Mouse (Mus musculus): ENCODE data around the gene Jchain. TPM values are rescaled to one million over a fixed set of nuclear protein-coding genes. Genes with fewer than 3 reads are reported as not detected.
A peak's percentile ranks its signal among the peaks of the same experiment; 100 is the strongest.

The Jchain gene
- total and polyA plus RNA-seq, 3 experiments: 336 to 1,319 (median 477) TPM

DNA sequence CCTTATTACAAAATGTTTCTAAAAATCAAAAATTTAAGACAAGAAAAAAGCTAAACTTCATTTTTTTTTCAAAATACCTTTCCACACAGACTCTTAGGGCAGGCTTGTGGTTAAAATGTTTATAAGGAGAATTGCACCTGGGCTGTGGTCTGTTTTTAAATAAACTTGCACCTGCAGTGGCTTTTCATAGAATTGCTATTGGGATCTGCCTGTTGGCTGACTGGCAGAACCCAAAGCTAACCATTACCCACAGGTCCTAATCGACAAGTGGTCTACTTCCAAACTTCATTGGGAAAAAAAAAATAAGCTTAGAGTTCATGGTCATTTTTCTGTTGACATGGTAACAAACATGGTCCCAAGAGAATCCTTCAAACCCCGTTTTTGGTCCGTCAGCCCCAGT lies 7.0 kb upstream of the Jchain start:
- H3K9ac ChIP-seq (ENCODE audit: insufficient read depth, low read depth): peak overlapping the region; percentile 56
- H3K27me3 ChIP-seq (replicated peaks): no peaks in the 10 kb centered on the region
- H3K9me3 ChIP-seq (replicated peaks; ENCODE audit: low read length): no peaks in the 10 kb centered on the region
- peak overlapping the region; percentile 61; the same call in 1 of the 2 replicates for H3K4me2 ChIP-seq (ENCODE audit: insufficient read depth, low read depth, poor library complexity, severe bottlenecking)
- peaks cover 24 to 74% of the 10 kb centered on the region in 2 experiments for H3K4me1 ChIP-seq (ENCODE audit: control insufficient read depth in 1 of 2, insufficient read depth in 2 of 2)
- peak overlapping the region; percentile 58 for H3K27ac ChIP-seq (ENCODE audit: insufficient read depth, low read depth)
- peak; percentile 84 for DNase-seq (ENCODE audit: extremely low read depth)
- H3K79me2 ChIP-seq (replicated peaks; ENCODE audit: control insufficient read depth, extremely low read depth, insufficient read depth, poor library complexity, severe bottlenecking): no peaks in the 10 kb centered on the region
- in situ Hi-C loops (cut with MboI; ENCODE audit: low pct_ligation_motif_present, low pct_unique_long_range_greater_than_20kb, low sequenced_read_pairs): no loop called here
- dilution Hi-C loops (cut with MboI; ENCODE audit: extremely low pct_ligation_motif_present, extremely low pct_unique_long_range_greater_than_20kb, low sequenced_read_pairs): no loop called here
- TF ChIP-seq MAX (IDR thresholded peaks at IDR 0.05; ENCODE audit: low read length): no peak
- TF ChIP-seq KAT2A (IDR thresholded peaks at IDR 0.05; ENCODE audit: insufficient replicate concordance, low read length): 0 out of 2 replicates have a peak, but pooled peaks have one; percentile 38
- TF ChIP-seq ZKSCAN1 (IDR thresholded peaks at IDR 0.05; ENCODE audit: borderline replicate concordance, low read depth, low read length): no peak; the same call in 1 of the 2 replicates
- TF ChIP-seq NELFE (IDR thresholded peaks at IDR 0.05; ENCODE audit: low read depth, low read length): no peak
- peak; percentile 61 for TF ChIP-seq CHD2 (IDR thresholded peaks at IDR 0.05; ENCODE audit: low read length)
- peak; percentile 57 for TF ChIP-seq ETS1 (conservative IDR thresholded peaks at IDR 0.05; ENCODE audit: low read depth, low read length)
- TF ChIP-seq JUN (IDR thresholded peaks at IDR 0.05; ENCODE audit: insufficient read depth, low read depth, low read length): no peak; the same call in 1 of the 2 replicates
- no peak; the same call in none of the 2 replicates for TF ChIP-seq RAD21 (IDR thresholded peaks at IDR 0.05; ENCODE audit: low read depth, low read length)
- peak; percentile 94 for TF ChIP-seq EP300 (IDR thresholded peaks at IDR 0.05; ENCODE audit: low read length)
- TF ChIP-seq POLR2AphosphoS2 (IDR thresholded peaks at IDR 0.05; ENCODE audit: low read depth, low read length): no peak
- peak; percentile 91 for TF ChIP-seq ZNF384 (IDR thresholded peaks at IDR 0.05; ENCODE audit: low read depth, low read length)
- TF ChIP-seq PAX5 (IDR thresholded peaks at IDR 0.05; ENCODE audit: low read length): no peak
- TF ChIP-seq E2F4 (IDR thresholded peaks at IDR 0.05; ENCODE audit: insufficient replicate concordance, low read depth, low read length): no peak
- peak; percentile 55; the same call in 1 of the 2 replicates for TF ChIP-seq MYC (IDR thresholded peaks at IDR 0.05; ENCODE audit: low read depth, low read length)
- TF ChIP-seq NRF1 (IDR thresholded peaks at IDR 0.05; ENCODE audit: low read depth, low read length): no peak
- no peak for TF ChIP-seq ZC3H11A (IDR thresholded peaks at IDR 0.05; ENCODE audit: low read depth, low read length)
- no peak; the same call in 1 of the 2 replicates for TF ChIP-seq HCFC1 (IDR thresholded peaks at IDR 0.05; ENCODE audit: low read depth, low read length)
- peak; percentile 94 for TF ChIP-seq TCF12 (IDR thresholded peaks at IDR 0.05; ENCODE audit: low read depth, low read length)
- TF ChIP-seq CHD1 (IDR thresholded peaks at IDR 0.05; ENCODE audit: low read depth, low read length): no peak
- TF ChIP-seq GABPA (IDR thresholded peaks at IDR 0.05; ENCODE audit: insufficient replicate concordance, low read depth, low read length): no peak
- peak; percentile 94 for TF ChIP-seq MEF2A (IDR thresholded peaks at IDR 0.05; ENCODE audit: borderline replicate concordance, low read depth, low read length)
- TF ChIP-seq POLR2A (IDR thresholded peaks at IDR 0.05; ENCODE audit: low read depth, low read length): no peak
- no peak for TF ChIP-seq USF2 (conservative IDR thresholded peaks at IDR 0.05; ENCODE audit: low read depth, low read length)
- TF ChIP-seq MXI1 (IDR thresholded peaks at IDR 0.05; ENCODE audit: low read depth, low read length): no peak
- peak; percentile 33; the same call in 1 of the 2 replicates for TF ChIP-seq SIN3A (IDR thresholded peaks at IDR 0.05; ENCODE audit: low read length)
- TF ChIP-seq MAZ (IDR thresholded peaks at IDR 0.05; ENCODE audit: low read depth, low read length): no peak
- TF ChIP-seq UBTF (IDR thresholded peaks at IDR 0.05; ENCODE audit: low read depth, low read length): no peak
- no peak for TF ChIP-seq CTCF (conservative IDR thresholded peaks at IDR 0.05 in 1 of 2, IDR thresholded peaks at IDR 0.05 in 1 of 2; ENCODE audit: low read depth in 2 of 2, low read length in 2 of 2)
- peak; percentile 17 for TF ChIP-seq JUND (conservative IDR thresholded peaks at IDR 0.05; ENCODE audit: low read depth, low read length)
- peak; percentile 74 for TF ChIP-seq IRF4 (IDR thresholded peaks at IDR 0.05; ENCODE audit: low read depth, low read length)
- TF ChIP-seq BHLHE40 (IDR thresholded peaks at IDR 0.05; ENCODE audit: low read depth, low read length): peak; percentile 77
- no peak for TF ChIP-seq USF1 (IDR thresholded peaks at IDR 0.05; ENCODE audit: low read depth, low read length)
- TF ChIP-seq ELF1 (IDR thresholded peaks at IDR 0.05; ENCODE audit: low read depth, low read length): no peak
- no peak for TF ChIP-seq ZMIZ1 (IDR thresholded peaks at IDR 0.05; ENCODE audit: low read depth, low read length)
- TF ChIP-seq MAFK (IDR thresholded peaks at IDR 0.05; ENCODE audit: insufficient replicate concordance, low read length): peak; percentile 70
- 0 out of 2 replicates have a peak, but pooled peaks have one; percentile 19 for TF ChIP-seq RCOR1 (conservative IDR thresholded peaks at IDR 0.05; ENCODE audit: low read depth, low read length)
- no peak; the same call in 1 of the 2 replicates for TF ChIP-seq SMC3 (IDR thresholded peaks at IDR 0.05; ENCODE audit: low read depth, low read length)
- TF ChIP-seq TBP (conservative IDR thresholded peaks at IDR 0.05; ENCODE audit: low read depth, low read length): peak; percentile 43; the same call in 1 of the 2 replicates
- H3K36me3 ChIP-seq (replicated peaks in 1 of 2; ENCODE audit: control insufficient read depth in 1 of 2, insufficient read depth in 1 of 2, low read length in 1 of 2): no peaks in the 10 kb centered on the region
- H3K4me3 ChIP-seq (replicated peaks in 1 of 3; ENCODE audit: low read depth in 2 of 3, low read length in 2 of 3, poor library complexity in 1 of 3): no peak overlapping the region

Data from CH12.LX (cell line).